Mouse (Mus musculus): Measurements from ENCODE around the gene H2-Ab1. TPM values are rescaled to one million over a fixed set of nuclear protein-coding genes. Genes with fewer than 3 reads are reported as not detected.
A peak's percentile ranks its signal among the peaks of the same experiment; 100 is the strongest.
"Not testable (repeated sequence)": the region's sequence is repeated elsewhere in the genome, so short reads cannot be mapped to it uniquely, and the experiment has no call there.

The H2-Ab1 gene
- polyA plus RNA-seq, 1 experiment from 2014 or later = 18.1 TPM

GRCm38 (mm10) chr17:34305380-34306030, 48.0 kb downstream of the H2-Ab1 start, which contains the start of gene H2-Eb1:
TSS of gene H2-Eb1 (plus strand) at chr17:34305867.
- Histone ChIP-seq H3K4me2 (ENCODE audit: low read depth, low read length) (no peak within 1 kb of the TSS), H3K4me3 (replicated peaks; ENCODE audit: low read length) (no peak within 1 kb of the TSS), H3K27ac (ENCODE audit: low read length) (no peak within 1 kb of the TSS), H3K27me3 (ENCODE audit: control insufficient read depth, insufficient read depth, low read length) (no peaks in the 10 kb centered on the region), H3K9ac (ENCODE audit: low read length) (no peak within 1 kb of the TSS), H3K9me3 (replicated peaks; ENCODE audit: control insufficient read depth, low read length) (no peaks in the 10 kb centered on the region), H3K36me3 (ENCODE audit: control insufficient read depth, insufficient read depth, low read length) (no peaks in the 10 kb centered on the region), H3K4me1 (ENCODE audit: control insufficient read depth, insufficient read depth, low read length) (no peaks in the 10 kb centered on the region)
- ATAC-seq (ENCODE audit: insufficient read depth, low FRiP score) = peak; percentile 65; the same call in 1 of the 2 replicates

DNA sequence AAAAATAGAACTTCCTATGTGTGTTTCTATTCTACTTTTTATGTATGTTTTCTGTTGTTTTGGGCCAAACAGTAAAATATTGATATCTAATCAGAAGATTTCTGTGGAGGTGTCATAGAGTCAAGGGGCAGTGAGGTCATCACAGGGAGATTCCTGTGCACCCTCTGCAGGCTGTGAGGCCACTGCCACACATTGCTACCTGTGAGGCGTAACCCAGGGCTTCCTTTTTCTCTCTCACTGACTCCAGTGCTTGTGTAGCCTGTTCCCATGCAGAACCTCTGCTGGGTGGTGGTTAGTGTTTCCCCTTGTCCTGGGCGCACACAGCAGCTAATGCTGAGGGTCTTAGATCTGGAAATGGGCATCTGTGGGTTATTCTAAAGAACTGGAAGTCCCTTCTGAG, 48.9 kb downstream of the H2-Ab1 start:
- H3K4me2 ChIP-seq (ENCODE audit: low read depth, low read length) = no peak overlapping the region
- H3K27me3 ChIP-seq (ENCODE audit: control insufficient read depth, insufficient read depth, low read length) = no peaks in the 10 kb centered on the region
- 76% methylated on average over 2 of the region's 2 CpGs for WGBS
- no peaks in the 10 kb centered on the region for H3K9me3 ChIP-seq (replicated peaks; ENCODE audit: control insufficient read depth, low read length)
- no peak overlapping the region for H3K4me3 ChIP-seq (replicated peaks; ENCODE audit: low read length)
- ATAC-seq (ENCODE audit: insufficient read depth, low FRiP score) = no peak
- H3K9ac ChIP-seq (ENCODE audit: low read length) = no peak overlapping the region
- no peaks in the 10 kb centered on the region for H3K4me1 ChIP-seq (ENCODE audit: control insufficient read depth, insufficient read depth, low read length)
- no peaks in the 10 kb centered on the region for H3K36me3 ChIP-seq (ENCODE audit: control insufficient read depth, insufficient read depth, low read length)
- no peak overlapping the region for H3K27ac ChIP-seq (ENCODE audit: low read length)

DNA sequence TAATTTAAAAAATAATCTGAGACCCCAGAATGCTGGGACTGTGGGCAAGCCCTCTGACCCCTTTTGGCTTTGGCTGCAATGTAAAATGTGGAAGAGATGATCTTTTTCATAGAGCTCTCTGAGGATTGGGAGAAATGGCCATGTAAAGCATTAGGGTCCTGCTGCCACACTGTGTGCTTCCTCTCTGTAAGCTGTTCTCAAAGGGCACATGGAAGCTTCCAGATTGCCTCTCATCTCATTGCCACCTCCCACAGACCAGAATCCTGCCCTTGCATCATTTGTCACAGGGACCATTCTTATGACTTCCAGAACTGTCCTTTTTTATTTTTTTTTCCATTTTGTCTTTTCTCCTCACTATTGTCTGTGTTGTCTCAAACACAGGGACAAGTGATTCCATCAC, 49.7 kb downstream of the H2-Ab1 start:
- Histone ChIP-seq H3K27ac (ENCODE audit: low read length) (no peak overlapping the region), H3K4me2 (ENCODE audit: low read depth, low read length) (no peak overlapping the region), H3K4me1 (ENCODE audit: control insufficient read depth, insufficient read depth, low read length) (no peaks in the 10 kb centered on the region), H3K27me3 (ENCODE audit: control insufficient read depth, insufficient read depth, low read length) (no peaks in the 10 kb centered on the region), H3K9ac (ENCODE audit: low read length) (no peak overlapping the region), H3K9me3 (replicated peaks; ENCODE audit: control insufficient read depth, low read length) (no peaks in the 10 kb centered on the region), H3K36me3 (ENCODE audit: control insufficient read depth, insufficient read depth, low read length) (no peaks in the 10 kb centered on the region), H3K4me3 (replicated peaks; ENCODE audit: low read length) (no peak overlapping the region)
- ATAC-seq (ENCODE audit: insufficient read depth, low FRiP score) = no peak

DNA sequence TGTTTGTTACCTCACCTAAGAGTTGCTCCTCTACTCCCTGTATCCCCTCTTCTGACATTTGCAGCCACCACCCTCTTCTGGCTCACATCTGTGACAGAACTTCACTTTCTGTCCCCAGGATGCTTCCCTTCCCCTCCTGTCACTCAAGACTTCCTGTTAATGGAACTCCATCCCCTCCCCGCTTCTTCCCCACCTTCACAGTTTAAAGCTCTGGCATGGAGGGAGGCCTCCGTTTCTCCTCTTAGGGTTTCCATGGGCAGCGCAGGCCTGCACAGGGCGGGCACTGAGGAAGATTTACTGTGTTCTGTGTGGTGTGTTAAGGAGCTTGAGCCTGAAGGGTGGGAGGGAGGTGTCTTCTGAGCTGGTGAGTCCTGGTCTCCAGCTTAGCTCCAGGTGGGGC, 50.7 kb downstream of the H2-Ab1 start:
- no peak for ATAC-seq (ENCODE audit: insufficient read depth, low FRiP score)
- no peaks in the 10 kb centered on the region for H3K36me3 ChIP-seq (ENCODE audit: control insufficient read depth, insufficient read depth, low read length)
- no peak overlapping the region for H3K27ac ChIP-seq (ENCODE audit: low read length)
- H3K4me2 ChIP-seq (ENCODE audit: low read depth, low read length) = no peak overlapping the region
- no peak overlapping the region for H3K4me3 ChIP-seq (replicated peaks; ENCODE audit: low read length)
- H3K9ac ChIP-seq (ENCODE audit: low read length) = no peak overlapping the region
- WGBS = 78% methylated on average over 4 of the region's 4 CpGs
- no peaks in the 10 kb centered on the region for H3K27me3 ChIP-seq (ENCODE audit: control insufficient read depth, insufficient read depth, low read length)
- H3K4me1 ChIP-seq (ENCODE audit: control insufficient read depth, insufficient read depth, low read length) = no peaks in the 10 kb centered on the region
- H3K9me3 ChIP-seq (replicated peaks; ENCODE audit: control insufficient read depth, low read length) = no peaks in the 10 kb centered on the region

DNA sequence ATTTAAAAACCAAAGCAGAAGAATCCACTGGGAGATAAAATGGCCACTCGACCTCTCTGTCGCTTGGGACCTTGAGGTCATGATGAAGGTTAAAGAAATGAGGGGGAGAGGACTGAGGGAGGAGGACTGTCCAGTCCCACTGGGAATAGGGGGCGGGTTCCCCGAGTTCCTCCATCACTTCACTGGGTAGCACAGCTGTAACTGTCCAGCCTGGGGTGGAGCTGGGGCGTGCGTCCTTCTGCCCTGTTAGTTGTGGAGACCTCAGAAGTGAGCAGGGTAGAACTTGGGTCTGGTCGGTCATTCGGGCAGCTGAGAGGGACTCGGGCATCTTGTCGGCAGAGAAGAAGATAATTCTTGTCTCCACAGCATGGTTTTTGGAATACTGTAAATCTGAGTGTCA, 51.7 kb downstream of the H2-Ab1 start:
- H3K4me3 ChIP-seq (replicated peaks; ENCODE audit: low read length) = peak overlapping the region; percentile 66
- H3K27ac ChIP-seq (ENCODE audit: low read length) = no peak overlapping the region; the same call in 1 of the 2 replicates
- WGBS = 24% methylated on average over 10 of the region's 10 CpGs
- peak overlapping the region; percentile 63 for H3K4me2 ChIP-seq (ENCODE audit: low read depth, low read length)
- H3K27me3 ChIP-seq (ENCODE audit: control insufficient read depth, insufficient read depth, low read length) = no peaks in the 10 kb centered on the region
- no peak for ATAC-seq (ENCODE audit: insufficient read depth, low FRiP score)
- H3K4me1 ChIP-seq (ENCODE audit: control insufficient read depth, insufficient read depth, low read length) = no peaks in the 10 kb centered on the region
- H3K36me3 ChIP-seq (ENCODE audit: control insufficient read depth, insufficient read depth, low read length) = no peaks in the 10 kb centered on the region
- H3K9me3 ChIP-seq (replicated peaks; ENCODE audit: control insufficient read depth, low read length) = no peaks in the 10 kb centered on the region
- H3K9ac ChIP-seq (ENCODE audit: low read length) = peak overlapping the region; percentile 79

DNA sequence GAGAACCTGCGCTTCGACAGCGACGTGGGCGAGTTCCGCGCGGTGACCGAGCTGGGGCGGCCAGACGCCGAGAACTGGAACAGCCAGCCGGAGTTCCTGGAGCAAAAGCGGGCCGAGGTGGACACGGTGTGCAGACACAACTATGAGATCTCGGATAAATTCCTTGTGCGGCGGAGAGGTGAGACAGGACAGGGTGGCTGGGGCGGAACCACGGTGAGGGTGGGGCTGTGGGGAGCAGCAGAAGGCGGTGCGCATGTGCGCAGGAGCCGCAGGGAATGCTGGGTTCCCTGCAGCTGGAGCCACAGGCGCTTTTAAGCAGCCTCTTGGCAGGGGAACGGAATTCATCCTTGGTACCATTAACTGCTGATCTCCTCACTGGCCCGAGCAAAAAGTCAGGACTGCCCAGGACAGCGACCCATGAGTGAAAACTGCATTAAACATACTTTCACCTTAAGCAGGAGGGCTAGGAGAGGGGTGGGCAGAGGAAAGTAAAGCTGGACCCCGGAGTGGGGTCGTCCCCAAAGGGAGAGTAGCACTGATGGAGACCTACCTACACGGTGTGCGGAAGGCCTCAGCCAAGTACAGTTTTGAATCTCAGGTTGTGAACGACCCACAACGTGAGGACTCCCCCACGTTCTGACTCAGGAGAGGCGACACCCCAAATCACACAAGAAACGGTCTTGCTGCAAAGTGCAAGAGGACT, 52.3 kb downstream of the H2-Ab1 start:
- Histone ChIP-seq H3K4me1 (ENCODE audit: control insufficient read depth, insufficient read depth, low read length) (no peaks in the 10 kb centered on the region), H3K27me3 (ENCODE audit: control insufficient read depth, insufficient read depth, low read length) (no peaks in the 10 kb centered on the region), H3K4me2 (ENCODE audit: low read depth, low read length) (peak overlapping the region; percentile 63), H3K4me3 (replicated peaks; ENCODE audit: low read length) (peak overlapping the region; percentile 66), H3K9me3 (replicated peaks; ENCODE audit: control insufficient read depth, low read length) (no peaks in the 10 kb centered on the region), H3K36me3 (ENCODE audit: control insufficient read depth, insufficient read depth, low read length) (no peaks in the 10 kb centered on the region), H3K27ac (ENCODE audit: low read length) (no peak overlapping the region; the same call in 1 of the 2 replicates), H3K9ac (ENCODE audit: low read length) (peak overlapping the region; percentile 79)
- ATAC-seq (ENCODE audit: insufficient read depth, low FRiP score) = peak; percentile 86
- 20% methylated on average over 38 of the region's 38 CpGs for WGBS

GRCm38 (mm10) chr17:34310526-34310925, 53.0 kb downstream of the H2-Ab1 start:
- not testable (repeated sequence) for H3K4me1 ChIP-seq (ENCODE audit: control insufficient read depth, insufficient read depth, low read length); H3K36me3 ChIP-seq (ENCODE audit: control insufficient read depth, insufficient read depth, low read length); H3K9ac ChIP-seq (ENCODE audit: low read length); H3K27ac ChIP-seq (ENCODE audit: low read length); H3K9me3 ChIP-seq (replicated peaks; ENCODE audit: control insufficient read depth, low read length); ATAC-seq (ENCODE audit: insufficient read depth, low FRiP score); H3K27me3 ChIP-seq (ENCODE audit: control insufficient read depth, insufficient read depth, low read length); H3K4me3 ChIP-seq (replicated peaks; ENCODE audit: low read length); H3K4me2 ChIP-seq (ENCODE audit: low read depth, low read length)
- 86% methylated on average over 3 of the region's 3 CpGs for WGBS

GRCm38 (mm10) chr17:34312185-34312584, 54.7 kb downstream of the H2-Ab1 start:
- Histone ChIP-seq H3K27ac (ENCODE audit: low read length) (no peak overlapping the region), H3K4me3 (replicated peaks; ENCODE audit: low read length) (no peak overlapping the region), H3K27me3 (ENCODE audit: control insufficient read depth, insufficient read depth, low read length) (no peaks in the 10 kb centered on the region), H3K9me3 (replicated peaks; ENCODE audit: control insufficient read depth, low read length) (no peaks in the 10 kb centered on the region), H3K9ac (ENCODE audit: low read length) (no peak overlapping the region), H3K4me1 (ENCODE audit: control insufficient read depth, insufficient read depth, low read length) (no peaks in the 10 kb centered on the region), H3K36me3 (ENCODE audit: control insufficient read depth, insufficient read depth, low read length) (no peaks in the 10 kb centered on the region), H3K4me2 (ENCODE audit: low read depth, low read length) (no peak overlapping the region)
- 85% methylated on average over 1 of the region's 1 CpGs for WGBS
- ATAC-seq (ENCODE audit: insufficient read depth, low FRiP score) = no peak

DNA sequence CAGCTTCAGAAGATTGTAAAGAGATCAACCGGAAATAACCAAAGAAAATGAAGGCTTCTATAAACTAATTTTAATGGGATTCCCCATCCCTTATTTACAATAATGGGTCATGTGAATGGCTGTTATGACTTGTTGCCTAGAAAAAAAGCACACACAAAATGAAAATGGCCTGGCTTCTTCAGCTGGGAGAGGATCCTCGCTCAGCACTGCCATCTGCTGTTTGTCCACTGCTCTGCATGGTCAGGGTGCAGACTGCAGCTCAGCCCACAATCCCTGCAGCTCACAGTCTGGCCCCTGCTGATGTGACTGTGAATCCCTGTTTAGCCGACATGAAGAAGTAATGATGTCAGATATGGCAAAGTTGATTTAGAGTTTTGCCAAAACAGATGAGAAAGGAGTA, 55.9 kb downstream of the H2-Ab1 start:
- Histone ChIP-seq H3K27me3 (ENCODE audit: control insufficient read depth, insufficient read depth, low read length) (no peaks in the 10 kb centered on the region), H3K36me3 (ENCODE audit: control insufficient read depth, insufficient read depth, low read length) (no peaks in the 10 kb centered on the region), H3K4me1 (ENCODE audit: control insufficient read depth, insufficient read depth, low read length) (no peaks in the 10 kb centered on the region), H3K4me3 (replicated peaks; ENCODE audit: low read length) (no peak overlapping the region), H3K9ac (ENCODE audit: low read length) (no peak overlapping the region), H3K9me3 (replicated peaks; ENCODE audit: control insufficient read depth, low read length) (no peaks in the 10 kb centered on the region), H3K27ac (ENCODE audit: low read length) (no peak overlapping the region), H3K4me2 (ENCODE audit: low read depth, low read length) (no peak overlapping the region)
- 31% methylated on average over 3 of the region's 3 CpGs for WGBS
- no peak for ATAC-seq (ENCODE audit: insufficient read depth, low FRiP score)

All from stomach, embryonic 16.5 days (tissue).